Mouse (Mus musculus) CH12.LX (cell line): ENCODE results near the gene Thnsl1. TPM values are rescaled to one million over a fixed set of nuclear protein-coding genes. Genes with fewer than 3 reads are reported as not detected.
"Not testable (repeated sequence)": the region's sequence is repeated elsewhere in the genome, so short reads cannot be mapped to it uniquely, and the experiment has no call there.

Experiments
- DNase-seq: peaks from one replicate; pipeline ENCODE4 v3.0.0-alpha.2; 2013; ENCODE audit errors: extremely low read depth
- H3K27ac ChIP-seq: 2 replicates; pipeline ENCODE4 v1.5.1; 2012; ENCODE audit warnings: low read depth, mild to moderate bottlenecking, control low read depth, moderate library complexity; ENCODE audit not compliant: insufficient read depth
- H3K27me3 ChIP-seq: replicated peaks from 2 replicates; pipeline ENCODE3; 2012; ENCODE audit warnings: inconsistent platforms
- H3K36me3 ChIP-seq, 2 experiments: replicated peaks in 1 of 2; 2 replicates each; pipeline versions ENCODE3 to v1.6.1; 2012; ENCODE audit warnings: inconsistent platforms in 1 of 2, low read length in 1 of 2, mild to moderate bottlenecking in 1 of 2, mixed read lengths in 1 of 2, moderate library complexity in 1 of 2; ENCODE audit not compliant: control insufficient read depth in 1 of 2, insufficient read depth in 1 of 2
- H3K4me1 ChIP-seq, 2 experiments: 2 replicates each; pipeline ENCODE4 v1.6.1; 2012; ENCODE audit warnings: inconsistent platforms in 1 of 2, moderate library complexity in 1 of 2; ENCODE audit not compliant: insufficient read depth in 2 of 2, control insufficient read depth in 1 of 2
- H3K4me2 ChIP-seq: 2 replicates; pipeline ENCODE4 v1.6.1; 2012; ENCODE audit warnings: low read depth, mild to moderate bottlenecking, control low read depth; ENCODE audit not compliant: poor library complexity, insufficient read depth, severe bottlenecking
- H3K4me3 ChIP-seq, 3 experiments: fragments of 150-350 bp in 1 of 3; sonication (generic) in 1 of 3; replicated peaks in 1 of 3; 2 replicates each; pipeline versions ENCODE3 to v1.5.1; 2011 to 2012; ENCODE audit warnings: low read depth in 2 of 3, low read length in 2 of 3, mild to moderate bottlenecking in 2 of 3, moderate library complexity in 2 of 3, control low read depth in 1 of 3, improper control_type of control experiment in 1 of 3, inconsistent platforms in 1 of 3, mixed read lengths in 1 of 3; ENCODE audit not compliant: poor library complexity in 1 of 3
- H3K79me2 ChIP-seq: replicated peaks from 2 replicates; pipeline ENCODE4 v1.6.1; 2012; ENCODE audit warnings: mild to moderate bottlenecking, moderate library complexity; ENCODE audit not compliant: control insufficient read depth, poor library complexity, insufficient read depth, severe bottlenecking; ENCODE audit errors: extremely low read depth
- H3K9ac ChIP-seq: 2 replicates; pipeline ENCODE4 v1.6.1; 2012; ENCODE audit warnings: low read depth, mild to moderate bottlenecking, control low read depth, moderate library complexity; ENCODE audit not compliant: insufficient read depth
- H3K9me3 ChIP-seq: replicated peaks from 2 replicates; pipeline ENCODE3; 2012; ENCODE audit warnings: low read length, inconsistent platforms, mixed read lengths
- BHLHE40 ChIP-seq: IDR thresholded peaks from 2 replicates; pipeline ENCODE4 v1.6.1; 2011; ENCODE audit warnings: mild to moderate bottlenecking, low read depth, low read length, improper control_type of control experiment
- CHD1 ChIP-seq: IDR thresholded peaks from 2 replicates; pipeline ENCODE4 v1.6.1; 2012; ENCODE audit warnings: low read depth, low read length, improper control_type of control experiment, inconsistent platforms
- CTCF ChIP-seq, 2 experiments: IDR thresholded peaks in 1 of 2; conservative IDR thresholded peaks in 1 of 2; 2 replicates each; pipeline ENCODE4 v1.5.1; 2011 to 2012; ENCODE audit warnings: low read depth in 2 of 2, low read length in 2 of 2, improper control_type of control experiment in 1 of 2, inconsistent platforms in 1 of 2, mild to moderate bottlenecking in 1 of 2, moderate library complexity in 1 of 2
- EP300 ChIP-seq: IDR thresholded peaks from 2 replicates; pipeline ENCODE4 v1.6.1; 2011; ENCODE audit warnings: low read length, improper control_type of control experiment
- ETS1 ChIP-seq: conservative IDR thresholded peaks from 2 replicates; pipeline ENCODE4 v1.6.1; 2012; ENCODE audit warnings: low read depth, mild to moderate bottlenecking, inconsistent platforms, low read length, improper control_type of control experiment, moderate library complexity
- HCFC1 ChIP-seq: IDR thresholded peaks from 2 replicates; pipeline ENCODE4 v1.6.1; 2012; ENCODE audit warnings: low read depth, mild to moderate bottlenecking, inconsistent platforms, low read length, improper control_type of control experiment
- IRF4 ChIP-seq: IDR thresholded peaks from 2 replicates; pipeline ENCODE4 v1.6.1; 2014; ENCODE audit warnings: low read depth, mild to moderate bottlenecking, inconsistent platforms, low read length, improper control_type of control experiment
- JUN ChIP-seq: IDR thresholded peaks from 2 replicates; pipeline ENCODE4 v1.6.1; 2011; ENCODE audit warnings: low read depth, mild to moderate bottlenecking, low read length, improper control_type of control experiment, moderate library complexity; ENCODE audit not compliant: insufficient read depth
- JUND ChIP-seq: conservative IDR thresholded peaks from 2 replicates; pipeline ENCODE4 v1.6.1; 2011; ENCODE audit warnings: low read depth, low read length, improper control_type of control experiment
- KAT2A ChIP-seq: IDR thresholded peaks from 2 replicates; pipeline ENCODE4 v1.6.1; 2012; ENCODE audit warnings: low read length, improper control_type of control experiment, inconsistent platforms; ENCODE audit not compliant: insufficient replicate concordance
- MAFK ChIP-seq: IDR thresholded peaks from 2 replicates; pipeline ENCODE4 v1.6.1; 2011; ENCODE audit warnings: low read length, improper control_type of control experiment; ENCODE audit not compliant: insufficient replicate concordance
- MAZ ChIP-seq: IDR thresholded peaks from 2 replicates; pipeline ENCODE4 v1.6.1; 2012; ENCODE audit warnings: low read depth, mild to moderate bottlenecking, inconsistent platforms, low read length, improper control_type of control experiment, moderate library complexity
- MEF2A ChIP-seq: IDR thresholded peaks from 2 replicates; pipeline ENCODE4 v1.6.1; 2014; ENCODE audit warnings: low read depth, mild to moderate bottlenecking, inconsistent platforms, low read length, improper control_type of control experiment, borderline replicate concordance
- MXI1 ChIP-seq: IDR thresholded peaks from 2 replicates; pipeline ENCODE4 v1.6.1; 2011; ENCODE audit warnings: mild to moderate bottlenecking, low read depth, low read length, improper control_type of control experiment
- MYC ChIP-seq: IDR thresholded peaks from 2 replicates; pipeline ENCODE4 v1.6.1; 2011; ENCODE audit warnings: low read depth, mild to moderate bottlenecking, improper control_type of control experiment, low read length
- NELFE ChIP-seq: IDR thresholded peaks from 2 replicates; pipeline ENCODE4 v1.6.1; 2011; ENCODE audit warnings: low read depth, low read length, improper control_type of control experiment
- PAX5 ChIP-seq: IDR thresholded peaks from 2 replicates; pipeline ENCODE4 v1.6.1; 2012; ENCODE audit warnings: low read length, inconsistent platforms, mixed read lengths
- RAD21 ChIP-seq: IDR thresholded peaks from 2 replicates; pipeline ENCODE4 v1.6.1; 2011; ENCODE audit warnings: low read depth, mild to moderate bottlenecking, low read length, improper control_type of control experiment, moderate library complexity
- SIN3A ChIP-seq: IDR thresholded peaks from 2 replicates; pipeline ENCODE4 v1.6.1; 2012; ENCODE audit warnings: low read length, improper control_type of control experiment, inconsistent platforms
- SMC3 ChIP-seq: IDR thresholded peaks from 2 replicates; pipeline ENCODE4 v1.6.1; 2011; ENCODE audit warnings: low read depth, low read length, improper control_type of control experiment
- TBP ChIP-seq: conservative IDR thresholded peaks from 2 replicates; pipeline ENCODE4 v1.6.1; 2011; ENCODE audit warnings: low read depth, low read length, improper control_type of control experiment
- USF1 ChIP-seq: IDR thresholded peaks from 2 replicates; pipeline ENCODE4 v1.6.1; 2014; ENCODE audit warnings: low read depth, mild to moderate bottlenecking, inconsistent platforms, low read length, improper control_type of control experiment
- ZC3H11A ChIP-seq: IDR thresholded peaks from 2 replicates; pipeline ENCODE4 v1.6.1; 2012; ENCODE audit warnings: low read depth, mild to moderate bottlenecking, inconsistent platforms, low read length, improper control_type of control experiment
- ZNF384 ChIP-seq: IDR thresholded peaks from 2 replicates; pipeline ENCODE4 v1.6.1; 2012; ENCODE audit warnings: low read depth, low read length, improper control_type of control experiment, inconsistent platforms
- dilution Hi-C: fragments of 300-500 bp; cut with MboI; formaldehyde crosslinking; loops from 2 replicates; pipeline ENCODE4 v1.14.3; 2020; ENCODE audit warnings: low sequenced_read_pairs; ENCODE audit not compliant: extremely low pct_unique_long_range_greater_than_20kb, extremely low pct_ligation_motif_present
- in situ Hi-C: fragments of 300-500 bp; cut with MboI; formaldehyde crosslinking; loops from 3 replicates; pipeline ENCODE4 v1.14.3; 2019; ENCODE audit warnings: low sequenced_read_pairs, low pct_ligation_motif_present, low pct_unique_long_range_greater_than_20kb, mixed read lengths
- polyA plus RNA-seq: library from polyadenylated mRNA; unstranded; fragments of >175 nt; gene quantifications from 2 replicates; pipeline ENCODE4 v1.2.1, GENCODE M21; 2012; ENCODE audit warnings: low read depth; ENCODE audit not compliant: insufficient read length
- total RNA-seq, 2 experiments: library from RNA; depleted of rRNA; stranded (reverse); fragments of 300-350 nt in 1 of 2; fragments of >200 nt in 1 of 2; gene quantifications; 2 replicates each; pipeline ENCODE4 v1.2.3; 2012 to 2014

The Thnsl1 gene
- total and polyA plus RNA-seq, 3 experiments: 5.0 to 6.2 (median 6.1) TPM

- in situ Hi-C loops (no loop called here), dilution Hi-C loops (no loop called here)
- no peak for TF ChIP-seq MYC
- TF ChIP-seq SMC3: no peak
- TF ChIP-seq PAX5: no peak
- TF ChIP-seq RAD21: no peak
- no peak for TF ChIP-seq JUN
- no peak for TF ChIP-seq BHLHE40
- no peak for TF ChIP-seq IRF4
- TF ChIP-seq MEF2A: no peak
- TF ChIP-seq JUND: no peak
- no peak for TF ChIP-seq ZNF384
- no peak for TF ChIP-seq CTCF (conservative IDR thresholded peaks at IDR 0.05 in 1 of 2, IDR thresholded peaks at IDR 0.05 in 1 of 2; ENCODE audit: low read depth in 2 of 2, low read length in 2 of 2)
- TF ChIP-seq EP300: no peak
- no peak for TF ChIP-seq MAZ
- Histone ChIP-seq H3K9me3 (no peaks in the 10 kb centered on the region), H3K4me3 (no peak overlapping the region), H3K4me1 (peaks cover 4 to 8% of the 10 kb centered on the region in 2 experiments; a peak in 2 of 4 replicates), H3K27me3 (no peaks in the 10 kb centered on the region), H3K79me2 (no peaks in the 10 kb centered on the region), H3K4me2 (no peak overlapping the region), H3K36me3 (no peaks in the 10 kb centered on the region), H3K27ac (no peak overlapping the region), H3K9ac (no peak overlapping the region)
- no peak for DNase-seq
Measured at GRCm38 (mm10) chr2:21235844-21236386, 30.4 kb downstream of the Thnsl1 start.

- in situ Hi-C loops (no loop called here), dilution Hi-C loops (no loop called here)
- Histone ChIP-seq H3K4me3 (no peak overlapping the region), H3K27ac (no peak overlapping the region), H3K9me3 (peaks cover 3% of the 10 kb centered on the region), H3K27me3 (no peaks in the 10 kb centered on the region), H3K79me2 (no peaks in the 10 kb centered on the region), H3K4me2 (no peak overlapping the region), H3K36me3 (no peaks in the 10 kb centered on the region), H3K4me1 (peaks cover 4 to 8% of the 10 kb centered on the region in 2 experiments; a peak in 2 of 4 replicates)
- DNase-seq: no peak
- TF ChIP-seq USF1: no peak
- TF ChIP-seq MEF2A: no peak
- TF ChIP-seq MAZ: no peak
- TF ChIP-seq CHD1: no peak
- no peak for TF ChIP-seq NELFE
- TF ChIP-seq RAD21: no peak
- no peak for TF ChIP-seq TBP
- no peak for TF ChIP-seq SIN3A
- TF ChIP-seq MXI1: no peak
- TF ChIP-seq HCFC1: no peak
- TF ChIP-seq PAX5: no peak
- no peak for TF ChIP-seq KAT2A
- TF ChIP-seq MAFK: no peak
- no peak for TF ChIP-seq ZC3H11A
- TF ChIP-seq IRF4: no peak
- TF ChIP-seq ETS1: no peak
- TF ChIP-seq EP300: no peak
- TF ChIP-seq, all 38 proteins: peak for 0
- H3K9ac ChIP-seq: no peak overlapping the region
Measured at GRCm38 (mm10) chr2:21236846-21237245, 31.3 kb downstream of the Thnsl1 start.

GRCm38 (mm10) chr2:21244104-21244503 lies 38.6 kb downstream of the Thnsl1 start:
- H3K4me3 ChIP-seq, H3K27me3 ChIP-seq, H3K27ac ChIP-seq, dilution Hi-C loops, H3K4me2 ChIP-seq, H3K9me3 ChIP-seq, H3K9ac ChIP-seq, H3K4me1 ChIP-seq, H3K79me2 ChIP-seq, DNase-seq, in situ Hi-C loops, H3K36me3 ChIP-seq: not testable (repeated sequence)
